Mouse (Mus musculus): Measurements from ENCODE around the gene Ap3d1.

The Ap3d1 gene

DNA sequence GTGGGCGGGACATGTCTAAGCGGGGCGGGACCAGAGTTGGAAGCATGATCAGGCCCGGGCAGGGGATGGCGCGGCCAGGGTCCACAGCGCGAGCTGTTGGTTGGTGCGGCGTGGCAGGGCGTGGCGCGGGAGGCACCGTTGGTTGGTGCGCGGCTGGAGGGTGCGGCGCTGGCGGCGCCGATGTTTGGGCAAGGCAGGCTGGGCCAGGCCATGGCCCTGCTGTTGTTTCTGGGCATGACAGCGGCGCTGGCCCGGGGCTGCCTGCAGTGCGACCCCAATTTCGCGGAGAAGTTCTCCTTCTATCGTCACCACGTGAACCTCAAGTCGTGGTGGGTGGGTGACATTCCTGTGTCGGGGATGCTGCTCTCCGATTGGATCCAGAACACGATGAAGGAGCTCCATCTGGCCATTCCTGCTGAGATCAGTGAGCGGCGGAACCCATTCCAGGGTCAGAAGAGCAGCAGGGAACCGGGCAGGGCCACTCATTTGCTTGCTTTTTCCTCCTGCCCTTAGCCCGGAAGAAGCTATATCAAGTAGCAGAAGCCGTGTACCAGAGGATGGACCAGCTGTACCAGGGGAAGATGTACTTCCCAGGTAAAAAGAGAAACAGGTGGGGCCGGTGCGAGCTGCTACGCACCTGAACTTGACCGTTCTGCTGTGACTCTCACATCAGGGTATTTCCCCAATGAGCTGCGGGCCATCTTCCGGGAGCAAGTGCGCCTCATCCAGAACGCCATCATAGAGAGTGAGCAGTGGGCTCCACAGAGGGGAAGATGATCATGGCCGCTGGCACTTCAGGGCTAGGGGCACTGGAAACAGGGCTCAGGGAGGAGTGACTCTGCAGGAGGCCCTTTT lies 39.3 kb downstream of the Ap3d1 start:
- peak; percentile 89 to 92 for DNase-seq

- peak; percentile 97 to 100 for DNase-seq
Observed at GRCm38 (mm10) chr10:80701721-80702535, 40.1 kb downstream of the Ap3d1 start, which contains the start of the genes Mob3a and Izumo4. Mob3a (minus strand) TSS chr10:80701977. Izumo4 (plus strand) TSS chr10:80702184.

DNA sequence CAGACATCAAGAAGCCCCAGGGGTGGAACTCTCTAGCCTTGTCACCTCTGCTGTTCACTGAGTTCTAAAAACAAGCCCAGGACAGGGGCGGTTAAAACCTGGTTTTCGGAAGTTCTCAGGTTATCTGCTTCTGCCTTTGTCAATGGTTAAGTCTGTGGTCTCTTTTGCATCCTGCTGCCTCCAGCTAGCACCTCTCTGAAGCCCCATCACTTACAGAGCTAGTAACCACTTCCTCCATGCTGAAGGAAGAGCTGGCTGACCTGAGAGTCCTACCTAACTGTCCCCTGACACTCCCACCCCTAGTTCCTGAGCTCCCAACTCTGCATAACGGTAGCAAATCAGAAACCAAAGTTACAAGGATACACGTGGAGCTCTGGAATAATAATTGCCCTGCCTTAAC lies 41.3 kb downstream of the Ap3d1 start:
- DNase-seq = peak; percentile 64 to 73

DNA sequence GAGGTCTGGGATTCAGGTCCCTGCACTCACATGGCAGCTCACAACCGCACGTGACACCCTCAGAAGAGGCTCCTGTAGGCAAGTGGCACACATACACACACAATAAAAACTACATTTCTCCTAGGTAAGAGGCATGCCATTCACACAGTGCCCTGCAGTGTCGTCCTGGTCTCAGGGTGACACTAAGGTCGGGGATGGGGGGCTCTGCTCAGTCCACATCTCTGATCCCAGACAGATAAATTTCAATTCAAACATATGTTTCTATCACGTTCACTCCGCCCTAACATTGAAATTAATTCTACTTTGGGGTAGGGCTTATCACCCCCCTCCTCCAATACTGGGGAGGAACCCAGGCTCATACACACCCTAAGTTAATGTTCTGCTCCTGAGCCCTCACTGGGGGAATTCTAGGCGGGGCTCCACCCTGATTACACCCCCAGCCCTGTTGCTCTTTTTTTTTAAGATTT lies 42.0 kb downstream of the Ap3d1 start:
- DNase-seq = peak; percentile 26 to 46

- peak; percentile 30 to 44 for DNase-seq
Observed at GRCm38 (mm10) chr10:80698605-80699004, 43.5 kb downstream of the Ap3d1 start.

DNA sequence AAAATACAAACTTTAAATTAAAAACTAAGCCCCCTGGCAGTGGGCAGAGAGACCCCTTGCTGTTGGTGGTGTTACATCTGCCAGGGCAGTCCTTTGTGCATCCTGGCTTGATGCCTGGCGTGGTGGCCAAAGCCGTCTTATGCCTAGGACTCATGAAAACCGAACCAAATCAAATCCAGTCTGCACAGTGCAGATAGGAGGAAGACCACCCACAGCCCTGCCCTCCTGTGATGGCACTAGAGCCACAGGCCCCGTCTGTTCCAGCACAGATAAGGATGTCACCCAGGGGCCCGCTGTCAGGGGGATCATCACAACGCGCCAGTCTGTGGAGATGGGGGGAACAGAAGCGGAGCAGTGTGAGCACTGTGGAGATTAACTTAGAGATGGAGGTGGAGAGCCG lies 44.3 kb downstream of the Ap3d1 start:
- DNase-seq = peak; percentile 23 to 42

- peak in 1 of 2 experiments; percentile 27 for DNase-seq
Observed at GRCm38 (mm10) chr10:80697393-80697787, 44.7 kb downstream of the Ap3d1 start.

GRCm38 (mm10) chr10:80696502-80697392 lies 45.3 kb downstream of the Ap3d1 start:
- DNase-seq = peak; percentile 36 to 46

DNA sequence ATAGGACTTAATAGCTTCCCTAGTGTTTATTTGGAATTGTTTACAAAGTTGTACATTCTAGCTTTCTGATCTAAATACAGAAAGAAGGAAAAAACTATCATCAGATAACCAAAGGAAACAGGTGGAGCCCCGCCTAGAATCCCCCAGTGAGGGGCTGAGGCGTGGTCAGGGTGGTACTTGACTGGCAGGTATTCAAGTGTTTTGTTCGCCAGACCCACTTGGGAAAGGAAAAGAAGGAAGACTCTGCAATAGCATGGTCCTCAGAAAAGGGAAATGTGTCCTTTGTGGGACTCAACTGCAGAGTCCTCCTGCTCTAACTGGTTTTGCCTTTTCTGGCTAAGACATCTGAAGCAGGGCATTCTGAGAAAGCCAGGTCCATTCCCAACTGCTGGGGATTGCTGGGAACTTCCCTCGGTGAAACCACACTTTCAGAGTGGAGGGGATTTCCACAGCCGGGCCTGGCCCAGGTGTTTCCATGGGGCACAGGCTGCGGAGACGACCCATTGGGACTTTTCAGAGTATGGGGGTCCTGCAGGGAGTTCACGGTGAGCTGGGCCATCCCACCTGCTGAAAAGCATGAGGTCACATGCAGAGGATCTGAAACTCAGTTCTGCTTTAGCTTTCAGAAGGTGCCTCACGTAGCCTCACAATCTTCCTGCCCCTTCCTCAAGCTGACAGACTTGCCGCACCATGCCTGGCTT lies 46.1 kb downstream of the Ap3d1 start:
- peak; percentile 57 to 65 for DNase-seq

GRCm38 (mm10) chr10:80695186-80695585 lies 46.9 kb downstream of the Ap3d1 start:
- DNase-seq = peak; percentile 83 to 89

DNA sequence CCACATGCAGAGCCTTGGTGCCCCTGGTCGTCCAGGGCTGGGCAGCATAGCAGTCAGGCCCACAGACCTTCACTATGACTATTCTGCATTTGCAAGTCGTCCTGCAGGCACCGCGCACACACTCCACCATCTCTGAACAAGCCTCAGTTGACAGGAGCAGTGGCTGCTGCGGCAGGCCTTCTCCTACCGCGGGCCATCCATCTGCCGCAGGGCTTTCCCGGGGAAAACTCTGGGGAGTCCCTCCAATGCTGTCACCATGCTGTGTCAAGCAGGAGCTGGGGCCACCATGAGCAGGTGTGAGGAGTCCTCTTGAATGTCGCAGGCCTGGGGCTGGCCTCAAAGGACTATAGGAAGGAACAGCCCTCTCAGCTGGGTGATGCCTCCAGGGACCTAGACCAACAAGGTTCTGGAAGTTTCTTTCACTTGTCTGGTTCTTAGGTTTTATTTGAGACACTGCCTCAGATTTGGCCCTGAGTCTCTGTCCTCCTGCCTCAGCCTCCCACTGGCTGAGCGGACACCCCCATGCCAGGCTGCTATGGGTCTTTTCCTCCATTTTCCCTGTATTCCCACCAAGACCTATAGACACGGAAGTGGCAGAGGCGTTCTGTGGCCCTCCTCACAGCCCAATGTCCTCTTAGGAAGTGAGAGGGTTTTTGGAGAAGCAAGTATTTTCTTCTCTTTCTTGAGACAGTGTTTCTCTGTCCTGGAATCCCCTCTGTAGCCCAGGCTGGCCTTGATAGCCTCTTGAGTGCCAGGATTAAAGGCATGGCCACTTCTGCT lies 47.7 kb downstream of the Ap3d1 start:
- peak; percentile 35 to 53 for DNase-seq

GRCm38 (mm10) chr10:80693401-80694045 lies 48.5 kb downstream of the Ap3d1 start:
- peak; percentile 25 to 47 for DNase-seq

DNA sequence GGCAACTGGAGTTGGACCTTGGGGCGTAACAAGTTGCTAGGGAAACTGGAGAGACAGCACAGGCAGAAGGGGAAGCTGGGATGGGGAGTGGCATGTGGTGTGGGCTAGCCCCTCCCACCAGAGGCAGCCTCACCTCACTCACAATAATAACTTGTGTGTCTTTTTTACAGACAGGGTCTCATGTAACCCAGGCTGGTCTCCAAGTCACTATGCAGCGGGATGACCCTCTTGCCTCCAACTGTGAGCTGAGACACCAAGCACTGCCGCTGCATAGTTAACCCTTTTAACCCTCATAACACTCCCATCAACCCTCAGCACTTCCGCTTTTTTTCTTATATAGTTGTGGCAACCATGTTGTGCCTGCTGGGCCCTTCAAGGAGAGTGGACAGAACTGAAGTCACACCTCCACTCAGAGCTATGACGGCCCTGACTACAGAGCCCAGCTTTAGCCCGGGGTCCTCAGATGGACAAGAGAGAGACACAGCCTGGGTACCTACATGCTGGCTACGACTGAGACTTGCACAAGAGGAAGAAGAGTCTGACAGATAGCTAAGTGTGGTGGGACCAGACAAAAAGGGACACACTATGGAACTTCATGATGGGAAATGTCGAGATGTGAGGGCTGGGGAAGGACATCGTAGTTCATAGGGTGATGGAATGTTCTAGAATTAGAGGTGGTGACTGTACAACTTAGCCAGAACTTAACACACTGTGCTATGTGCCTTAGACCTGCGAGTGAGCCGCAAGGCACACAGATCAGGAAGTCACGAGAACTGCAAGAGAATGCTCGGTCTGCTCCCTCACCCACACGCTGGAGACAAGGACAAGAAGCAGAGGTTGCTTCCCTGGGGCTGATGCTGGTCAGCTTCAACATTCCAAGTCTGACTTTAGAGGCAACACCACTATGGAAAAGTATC lies 49.6 kb downstream of the Ap3d1 start:
- DNase-seq = peak; percentile 55 to 58

DNA sequence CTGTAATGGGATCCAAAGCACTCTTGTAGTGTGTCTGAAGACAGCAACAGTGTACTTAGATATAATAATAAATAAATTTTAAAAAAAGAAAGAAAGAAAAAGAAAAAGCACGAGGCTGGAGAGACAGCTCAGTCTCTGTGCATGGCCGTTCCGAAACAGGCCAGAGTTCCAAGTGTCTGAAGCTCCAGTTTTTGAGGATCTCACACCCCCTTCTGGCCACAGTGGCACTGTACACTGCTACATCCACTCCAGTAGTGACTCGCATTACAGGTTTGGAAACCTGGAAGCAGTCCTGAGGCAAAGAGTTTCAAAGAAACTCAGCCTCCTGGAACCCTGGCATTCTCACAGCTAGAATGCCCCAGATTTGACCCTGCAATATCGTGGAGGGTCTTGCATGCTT lies 54.2 kb downstream of the Ap3d1 start:
- peak; percentile 67 to 72 for DNase-seq

DNA sequence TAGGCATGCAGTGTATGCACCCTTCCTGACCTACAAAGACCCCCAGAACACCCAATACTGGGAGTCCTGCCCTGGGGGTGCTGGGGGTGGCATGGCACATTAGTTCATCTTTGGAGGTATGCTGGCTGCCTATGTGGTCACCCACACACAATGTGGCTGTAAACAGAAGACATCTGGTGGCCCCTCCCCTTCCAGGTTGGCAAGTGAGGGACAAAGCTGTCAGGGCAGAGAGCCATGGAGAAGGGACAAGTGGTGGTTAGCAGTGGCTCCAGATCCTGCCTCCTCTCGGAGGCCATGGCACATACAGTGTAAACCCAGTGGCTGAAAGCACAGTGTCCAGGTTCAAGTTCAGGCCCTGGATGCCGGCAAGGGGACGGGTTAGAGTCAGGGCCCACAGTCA lies 55.4 kb downstream of the Ap3d1 start:
- no peak for DNase-seq

DNA sequence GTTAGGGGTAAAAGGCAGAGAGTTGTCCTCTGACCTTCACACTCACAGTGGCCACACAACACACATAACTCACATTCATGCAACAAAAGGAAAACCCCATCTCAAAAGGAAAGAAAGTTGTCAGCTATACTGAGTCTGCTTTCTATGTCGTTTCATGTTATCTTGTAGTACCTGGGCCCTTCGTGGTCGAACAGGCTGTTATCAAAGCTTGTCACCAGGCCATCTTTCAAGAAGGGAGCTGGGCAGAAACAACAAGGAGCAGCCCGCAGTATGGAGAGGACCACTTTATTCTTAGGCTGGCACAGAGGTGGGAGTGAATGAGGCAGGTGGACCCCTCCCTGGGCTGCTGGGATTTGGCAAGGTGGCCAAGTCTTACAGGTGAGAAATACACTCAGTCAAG lies 57.1 kb downstream of the Ap3d1 start:
- DNase-seq = no peak

- DNase-seq = peak; percentile 84
Observed at GRCm38 (mm10) chr10:80684214-80684613, 57.9 kb downstream of the Ap3d1 start.

- no peak for DNase-seq
Observed at GRCm38 (mm10) chr10:80683647-80684046, 58.4 kb downstream of the Ap3d1 start.

- DNase-seq = peak; percentile 37 to 43
Observed at GRCm38 (mm10) chr10:80682003-80682402, 60.1 kb downstream of the Ap3d1 start.

Data from thymus, postnatal 36 days (tissue).